Mouse (Mus musculus): Measurements from ENCODE around the gene Chrnb4. TPM values are rescaled to one million over a fixed set of nuclear protein-coding genes. Genes with fewer than 3 reads are reported as not detected.
A peak's percentile ranks its signal among the peaks of the same experiment; 100 is the strongest.

Gene Chrnb4
- 1.0 and 1.4 TPM in 2 replicates for polyA plus RNA-seq (2015; fragmentation: Nextera tagmentation; extraction: Ambion mirVana)

DNA sequence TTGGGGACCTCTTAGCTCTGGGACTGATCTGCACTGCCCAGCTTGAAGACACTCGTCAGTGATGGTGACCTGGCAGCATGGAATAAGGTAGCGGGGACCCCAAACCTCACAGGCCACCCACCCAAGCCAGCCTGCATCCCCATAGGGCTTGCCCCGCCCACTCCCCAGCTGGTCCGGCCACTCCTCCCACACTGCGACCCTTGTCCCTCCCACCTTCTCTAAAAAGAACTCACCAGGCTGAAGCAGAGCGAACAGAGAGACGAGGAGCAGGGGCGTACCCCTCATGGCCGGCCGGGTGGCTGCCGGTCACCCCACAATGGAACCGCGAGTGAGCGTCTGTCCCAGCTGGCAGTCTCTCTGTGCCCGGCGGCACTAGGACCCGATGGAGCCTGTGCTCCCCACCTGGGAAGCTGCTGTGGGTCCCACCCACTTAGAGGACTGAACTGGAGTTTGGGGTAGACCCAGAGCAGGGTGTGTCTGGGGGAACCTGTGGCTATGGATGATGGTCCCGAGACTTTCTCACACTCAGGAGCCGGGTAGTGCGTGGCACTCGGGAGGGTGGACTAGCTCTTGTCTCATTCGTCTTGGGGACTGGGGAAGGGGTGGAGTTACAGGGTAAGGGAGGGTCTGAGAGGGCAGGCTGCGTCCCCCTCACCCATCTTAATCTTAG, at the start of gene Chrnb4:
Gene Chrnb4 (minus strand): TSS at position 569 of the 670 bp plus-strand sequence.
- DNase-seq (ENCODE audit: low spot score) = peak; percentile 2
- H3K36me3 ChIP-seq (ENCODE audit: insufficient read depth, low read length) = no peaks in the 10 kb centered on the region
- peak within 1 kb of the TSS; percentile 39 for H3K4me3 ChIP-seq (replicated peaks; ENCODE audit: low read depth, low read length)
- H3K27me3 ChIP-seq (ENCODE audit: insufficient read depth, low read length) = no peaks in the 10 kb centered on the region
- peak within 1 kb of the TSS; percentile 51 for H3K9ac ChIP-seq (ENCODE audit: low read depth, low read length)
- H3K27ac ChIP-seq = no peak within 1 kb of the TSS
- no peaks in the 10 kb centered on the region for H3K9me3 ChIP-seq (replicated peaks; ENCODE audit: low read length)
- no peaks in the 10 kb centered on the region; the same call in 1 of the 2 replicates for H3K4me1 ChIP-seq (replicated peaks; ENCODE audit: insufficient read depth, low read length)
- TF ChIP-seq CTCF (IDR thresholded peaks at IDR 0.05; ENCODE audit: low read depth) = no peak
- under 1% methylated on average over 23 of the region's 23 CpGs for WGBS
- H3K4me2 ChIP-seq (ENCODE audit: low read length) = peak within 1 kb of the TSS; percentile 85
- ATAC-seq (replicated peaks; ENCODE audit: low FRiP score, low read depth) = peak; percentile 45; the same call in 1 of the 2 replicates

- H3K36me3 ChIP-seq (ENCODE audit: insufficient read depth, low read length) = no peaks in the 10 kb centered on the region
- H3K4me3 ChIP-seq (replicated peaks; ENCODE audit: low read depth, low read length) = no peak overlapping the region
- no peak for ATAC-seq (replicated peaks; ENCODE audit: low FRiP score, low read depth)
- no peak overlapping the region for H3K27ac ChIP-seq
- no peak for DNase-seq (ENCODE audit: low spot score)
- no peaks in the 10 kb centered on the region for H3K27me3 ChIP-seq (ENCODE audit: insufficient read depth, low read length)
- no peaks in the 10 kb centered on the region for H3K9me3 ChIP-seq (replicated peaks; ENCODE audit: low read length)
- 94% methylated on average over 4 of the region's 4 CpGs for WGBS
- no peak for TF ChIP-seq CTCF (IDR thresholded peaks at IDR 0.05; ENCODE audit: low read depth)
- H3K4me1 ChIP-seq (replicated peaks; ENCODE audit: insufficient read depth, low read length) = no peaks in the 10 kb centered on the region
- H3K9ac ChIP-seq (ENCODE audit: low read depth, low read length) = no peak overlapping the region
- H3K4me2 ChIP-seq (ENCODE audit: low read length) = no peak overlapping the region
These were observed 48.3 kb upstream of the Chrnb4 start for GRCm38 (mm10) chr9:55096870-55097269.

GRCm38 (mm10) chr9:55096033-55096432, 47.5 kb upstream of the Chrnb4 start:
- WGBS = 58% methylated on average over 3 of the region's 3 CpGs
- no peaks in the 10 kb centered on the region for H3K36me3 ChIP-seq (ENCODE audit: insufficient read depth, low read length)
- no peak overlapping the region for H3K9ac ChIP-seq (ENCODE audit: low read depth, low read length)
- H3K9me3 ChIP-seq (replicated peaks; ENCODE audit: low read length) = no peaks in the 10 kb centered on the region
- DNase-seq (ENCODE audit: low spot score) (no peak), ATAC-seq (replicated peaks; ENCODE audit: low FRiP score, low read depth) (no peak)
- H3K4me3 ChIP-seq (replicated peaks; ENCODE audit: low read depth, low read length) = no peak overlapping the region
- no peak overlapping the region for H3K27ac ChIP-seq
- H3K4me2 ChIP-seq (ENCODE audit: low read length) = no peak overlapping the region
- no peak for TF ChIP-seq CTCF (IDR thresholded peaks at IDR 0.05; ENCODE audit: low read depth)
- H3K27me3 ChIP-seq (ENCODE audit: insufficient read depth, low read length) = no peaks in the 10 kb centered on the region
- H3K4me1 ChIP-seq (replicated peaks; ENCODE audit: insufficient read depth, low read length) = no peaks in the 10 kb centered on the region

- no peak for TF ChIP-seq CTCF (IDR thresholded peaks at IDR 0.05; ENCODE audit: low read depth)
- no peak for ATAC-seq (replicated peaks; ENCODE audit: low FRiP score, low read depth)
- Histone ChIP-seq H3K27ac (no peak overlapping the region), H3K4me2 (ENCODE audit: low read length) (no peak overlapping the region), H3K4me1 (replicated peaks; ENCODE audit: insufficient read depth, low read length) (0 out of 2 replicates have a peak, but pooled peaks cover 3% of the 10 kb centered on the region), H3K9me3 (replicated peaks; ENCODE audit: low read length) (no peaks in the 10 kb centered on the region), H3K4me3 (replicated peaks; ENCODE audit: low read depth, low read length) (no peak overlapping the region), H3K36me3 (ENCODE audit: insufficient read depth, low read length) (no peaks in the 10 kb centered on the region), H3K9ac (ENCODE audit: low read depth, low read length) (no peak overlapping the region), H3K27me3 (ENCODE audit: insufficient read depth, low read length) (no peaks in the 10 kb centered on the region)
- peak; percentile 42 for DNase-seq (ENCODE audit: low spot score)
- WGBS = 11% methylated on average over 5 of the region's 5 CpGs
These were observed 41.6 kb upstream of the Chrnb4 start for GRCm38 (mm10) chr9:55090141-55090540.

DNA sequence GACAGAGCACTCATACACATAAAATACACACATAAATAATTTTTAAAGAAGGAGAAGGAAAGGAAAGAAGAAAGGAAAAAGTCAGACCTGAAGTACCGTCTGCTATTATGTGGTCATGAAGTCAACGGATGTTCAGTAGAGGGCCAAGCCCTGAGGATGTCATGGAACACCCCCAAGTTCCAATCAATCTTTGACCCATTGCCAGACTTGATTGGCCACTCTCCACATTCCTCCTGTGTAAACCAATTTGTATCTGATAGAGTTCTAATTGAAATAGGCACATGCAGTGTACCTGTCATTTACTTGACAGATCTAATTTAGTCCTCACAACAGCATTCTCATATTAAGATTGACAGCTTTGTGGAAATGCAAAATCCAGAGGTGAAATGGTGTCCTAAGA, 40.6 kb upstream of the Chrnb4 start:
- DNase-seq (ENCODE audit: low spot score) = no peak
- no peak overlapping the region for H3K9ac ChIP-seq (ENCODE audit: low read depth, low read length)
- ATAC-seq (replicated peaks; ENCODE audit: low FRiP score, low read depth) = no peak
- no peak overlapping the region for H3K27ac ChIP-seq
- no peak for TF ChIP-seq CTCF (IDR thresholded peaks at IDR 0.05; ENCODE audit: low read depth)
- no peak overlapping the region for H3K4me3 ChIP-seq (replicated peaks; ENCODE audit: low read depth, low read length)
- 90% methylated on average over 2 of the region's 2 CpGs for WGBS
- no peaks in the 10 kb centered on the region for H3K27me3 ChIP-seq (ENCODE audit: insufficient read depth, low read length)
- 0 out of 2 replicates have a peak, but pooled peaks cover 3% of the 10 kb centered on the region for H3K4me1 ChIP-seq (replicated peaks; ENCODE audit: insufficient read depth, low read length)
- H3K36me3 ChIP-seq (ENCODE audit: insufficient read depth, low read length) = no peaks in the 10 kb centered on the region
- H3K9me3 ChIP-seq (replicated peaks; ENCODE audit: low read length) = no peaks in the 10 kb centered on the region
- H3K4me2 ChIP-seq (ENCODE audit: low read length) = no peak overlapping the region

- no peak overlapping the region for H3K27ac ChIP-seq
- no peak overlapping the region for H3K4me2 ChIP-seq (ENCODE audit: low read length)
- no peaks in the 10 kb centered on the region for H3K9me3 ChIP-seq (replicated peaks; ENCODE audit: low read length)
- 25% methylated on average over 7 of the region's 7 CpGs for WGBS
- no peak overlapping the region for H3K4me3 ChIP-seq (replicated peaks; ENCODE audit: low read depth, low read length)
- ATAC-seq (replicated peaks; ENCODE audit: low FRiP score, low read depth) (no peak), DNase-seq (ENCODE audit: low spot score) (no peak)
- H3K36me3 ChIP-seq (ENCODE audit: insufficient read depth, low read length) = no peaks in the 10 kb centered on the region
- H3K4me1 ChIP-seq (replicated peaks; ENCODE audit: insufficient read depth, low read length) = no peaks in the 10 kb centered on the region
- H3K27me3 ChIP-seq (ENCODE audit: insufficient read depth, low read length) = no peaks in the 10 kb centered on the region
- no peak for TF ChIP-seq CTCF (IDR thresholded peaks at IDR 0.05; ENCODE audit: low read depth)
- H3K9ac ChIP-seq (ENCODE audit: low read depth, low read length) = no peak overlapping the region
These were observed 34.8 kb upstream of the Chrnb4 start for GRCm38 (mm10) chr9:55083154-55083913.
